In the genomic region with DNA sequence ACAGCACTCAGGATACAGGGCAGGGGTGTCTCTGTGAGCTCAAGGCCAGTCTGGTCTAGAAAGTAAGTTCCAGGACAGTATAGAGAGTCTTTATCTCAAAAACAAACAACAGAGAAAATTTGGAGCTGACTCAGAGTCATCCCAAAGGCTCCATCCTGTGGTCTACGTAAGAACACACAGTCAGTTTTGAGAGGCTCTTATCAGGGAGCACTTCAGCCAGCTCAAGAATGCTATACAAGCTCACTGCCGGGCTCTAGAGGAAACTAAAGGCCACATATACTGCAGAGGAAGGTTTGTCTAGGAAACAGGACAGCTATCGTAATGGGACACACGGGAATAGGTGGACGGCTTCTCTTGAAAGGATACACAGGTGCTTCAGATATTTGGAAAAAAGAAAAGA, we compare ENCODE assay signal across 19 mouse cellular contexts.
DNase-seq lines count a peak whose midpoint lies in the region; ATAC-seq and TF ChIP-seq lines count a peak whose summit lies in the region.
"Had no signal": no experiment of that assay in that cellular context is flagged by ENCODE, and none has a peak within 500 bp of the region (broad histone marks: within the 10 kb centered on the region; RNA-seq: fewer than 3 reads in every experiment).

No protein-coding gene starts in this region.

- 10% methylated on average over 5 of the region's 5 CpGs for WGBS in heart, embryonic 14.5 days

- no peak overlapping the region for H3K4me2 ChIP-seq in heart, embryonic 14.5 days (ENCODE audit: low read length)
- H3K4me2 ChIP-seq: forebrain, embryonic 13.5 days; hindbrain, embryonic 14.5 days; lung, embryonic 15.5 days; neural tube, embryonic 12.5 days had no signal

- no peaks in the 10 kb centered on the region for H3K36me3 ChIP-seq in heart, embryonic 14.5 days (ENCODE audit: control insufficient read depth, insufficient read depth, low read length)
- H3K36me3 ChIP-seq: embryonic facial prominence, embryonic 10.5 days; lung, embryonic 15.5 days; neural tube, embryonic 12.5 days had no signal

- no peak overlapping the region for H3K9ac ChIP-seq in heart, embryonic 14.5 days (ENCODE audit: low read length)
- H3K9ac ChIP-seq: forebrain, embryonic 13.5 days; hindbrain, embryonic 14.5 days; lung, embryonic 15.5 days; neural tube, embryonic 12.5 days had no signal

- no peak for DNase-seq in heart, postnatal 10 days
- DNase-seq in layer of hippocampus, adult 2 months (ENCODE audit: low spot score in 2 of 2): no peak
- no peak for DNase-seq in layer of hippocampus, postnatal 10 days (ENCODE audit: low spot score in 2 of 2)
- peak; percentile 49 for DNase-seq in 416B (ENCODE audit: low read depth)
- DNase-seq in lung, postnatal 10 days: peak; percentile 30
- no peak for DNase-seq in left cerebral cortex, postnatal 25 days (ENCODE audit: low spot score in 2 of 2)
- DNase-seq in urinary bladder, postnatal 4 days (ENCODE audit: low spot score in 2 of 2): no peak
- DNase-seq: adrenal gland, adult 2 months; cerebellum, adult 8-10 months; kidney, adult 11 months; kidney, postnatal 10 days; right cerebral cortex, adult 18-20 months; thymus, postnatal 14 days had no signal

- H3K4me3 ChIP-seq in heart, embryonic 14.5 days (ENCODE audit: control insufficient read depth in 1 of 2, insufficient read depth in 1 of 2, low read depth in 1 of 2, low read length in 2 of 2): no peak overlapping the region
- H3K4me3 ChIP-seq in layer of hippocampus, adult 2 months: no peak overlapping the region
- H3K4me3 ChIP-seq: embryonic facial prominence, embryonic 10.5 days; forebrain, embryonic 13.5 days; lung, embryonic 15.5 days; neural tube, embryonic 12.5 days had no signal

- H3K4me1 ChIP-seq in heart, embryonic 14.5 days (ENCODE audit: control insufficient read depth in 2 of 2, insufficient read depth in 2 of 2, low read length in 2 of 2): peaks cover 4 to 6% of the 10 kb centered on the region in 2 experiments; a peak in 2 of 4 replicates
- H3K4me1 ChIP-seq: lung, embryonic 15.5 days; neural tube, embryonic 12.5 days had no signal

- H3K27me3 ChIP-seq in heart, embryonic 14.5 days (ENCODE audit: control insufficient read depth, insufficient read depth, low read length): no peaks in the 10 kb centered on the region
- H3K27me3 ChIP-seq: forebrain, embryonic 13.5 days; lung, embryonic 15.5 days; neural tube, embryonic 12.5 days had no signal

- no peaks in the 10 kb centered on the region for H3K9me3 ChIP-seq in heart, embryonic 14.5 days (ENCODE audit: control insufficient read depth, low read length)
- H3K9me3 ChIP-seq: embryonic facial prominence, embryonic 10.5 days; forebrain, embryonic 13.5 days; lung, embryonic 15.5 days; neural tube, embryonic 12.5 days had no signal

- ATAC-seq in heart, embryonic 14.5 days (ENCODE audit: insufficient number of reproducible peaks, insufficient read depth, low FRiP score, low read depth): peak; percentile 54; the same call in 1 of the 2 replicates
- ATAC-seq: forebrain, embryonic 13.5 days had no signal

- intact Hi-C loops in heart, postnatal 10 days (cut with DNase I): loop anchor here (5.0 kb wide), 1 partner anchor 61 kb away; no protein-coding TSS in a partner anchor
- intact Hi-C loops in left cerebral cortex, postnatal 25 days (cut with DNase I): no loop called here

- TF ChIP-seq CTCF in layer of hippocampus, adult 2 months (conservative IDR thresholded peaks at IDR 0.05): peak; percentile 25

- no peak overlapping the region for H3K27ac ChIP-seq in heart, embryonic 14.5 days (replicated peaks in 1 of 2; ENCODE audit: control insufficient read depth in 1 of 2, insufficient read depth in 1 of 2, low read depth in 2 of 2, low read length in 2 of 2)
- no peak overlapping the region for H3K27ac ChIP-seq in layer of hippocampus, adult 2 months
- H3K27ac ChIP-seq: embryonic facial prominence, embryonic 10.5 days; forebrain, embryonic 13.5 days; hindbrain, embryonic 14.5 days; lung, embryonic 15.5 days; neural tube, embryonic 12.5 days had no signal

Comparison
In these comparisons a context has a peak if more than half of its experiments do, and no peak if none do; other contexts are left out.
1. DNase-seq: peak in 416B (single experiment) and lung, postnatal 10 days (single experiment); none in heart, postnatal 10 days (0 of 2), layer of hippocampus, adult 2 months (0 of 2), layer of hippocampus, postnatal 10 days (0 of 2), left cerebral cortex, postnatal 25 days (0 of 2) and urinary bladder, postnatal 4 days (0 of 2).